Mouse (Mus musculus): ENCODE measurements around the gene Tbx15. TPM values are rescaled to one million over a fixed set of nuclear protein-coding genes. Genes with fewer than 3 reads are reported as not detected.

The Tbx15 gene
- polyA plus RNA-seq, 1 experiment from 2014 or later, result 0.22 TPM

DNA sequence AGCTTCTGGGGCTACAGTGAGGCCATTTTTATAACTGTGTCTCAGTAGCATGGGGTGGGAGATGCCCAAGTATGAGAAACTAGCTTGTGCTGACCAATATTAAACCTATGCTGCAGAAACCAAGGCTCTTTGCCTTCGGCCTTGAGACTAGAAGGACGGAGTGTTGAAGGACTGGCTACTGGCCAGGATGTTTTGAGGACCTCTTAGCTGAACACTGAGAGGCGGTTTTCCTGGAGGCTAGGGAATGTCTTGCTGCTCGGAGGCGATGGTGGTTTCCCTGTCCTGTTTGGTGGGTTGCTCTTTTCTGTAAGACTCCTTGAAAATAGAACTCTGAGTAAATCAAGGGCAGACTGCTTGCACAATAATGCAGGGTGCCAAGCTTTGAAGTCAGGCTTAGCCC is 89.1 kb downstream of the Tbx15 start:
- Histone ChIP-seq H3K27ac (replicated peaks) (no peak overlapping the region), H3K9ac (no peak overlapping the region), H3K27me3 (no peaks in the 10 kb centered on the region), H3K36me3 (replicated peaks) (no peaks in the 10 kb centered on the region), H3K4me1 (replicated peaks) (no peaks in the 10 kb centered on the region), H3K4me2 (no peak overlapping the region), H3K9me3 (replicated peaks) (no peaks in the 10 kb centered on the region), H3K4me3 (replicated peaks) (no peak overlapping the region)
- 59% methylated on average over 5 of the region's 5 CpGs for WGBS (ENCODE audit: insufficient replicate concordance)
- no peak for ATAC-seq (ENCODE audit: insufficient read depth)

GRCm38 (mm10) chr3:99331086-99331485 is 90.9 kb downstream of the Tbx15 start:
- Histone ChIP-seq H3K4me2 (no peak overlapping the region), H3K9me3 (replicated peaks) (no peaks in the 10 kb centered on the region), H3K9ac (no peak overlapping the region), H3K27ac (replicated peaks) (no peak overlapping the region), H3K4me3 (replicated peaks) (no peak overlapping the region), H3K27me3 (no peaks in the 10 kb centered on the region), H3K4me1 (replicated peaks) (no peaks in the 10 kb centered on the region), H3K36me3 (replicated peaks) (no peaks in the 10 kb centered on the region)
- WGBS (ENCODE audit: insufficient replicate concordance), result 60% methylated on average over 8 of the region's 8 CpGs
- no peak for ATAC-seq (ENCODE audit: insufficient read depth)

- 43% methylated on average over 2 of the region's 2 CpGs for WGBS (ENCODE audit: insufficient replicate concordance)
- Histone ChIP-seq H3K27ac (replicated peaks) (no peak overlapping the region), H3K27me3 (no peaks in the 10 kb centered on the region), H3K9ac (no peak overlapping the region), H3K9me3 (replicated peaks) (no peaks in the 10 kb centered on the region), H3K4me3 (replicated peaks) (no peak overlapping the region), H3K4me2 (no peak overlapping the region), H3K4me1 (replicated peaks) (no peaks in the 10 kb centered on the region), H3K36me3 (replicated peaks) (no peaks in the 10 kb centered on the region)
- no peak for ATAC-seq (ENCODE audit: insufficient read depth)
These were observed 96.7 kb downstream of the Tbx15 start for GRCm38 (mm10) chr3:99336866-99337265.

GRCm38 (mm10) chr3:99338756-99339155 is 98.6 kb downstream of the Tbx15 start:
- Histone ChIP-seq H3K4me2 (no peak overlapping the region), H3K9ac (no peak overlapping the region), H3K36me3 (replicated peaks) (no peaks in the 10 kb centered on the region)

GRCm38 (mm10) chr3:99340021-99340420 is 99.8 kb downstream of the Tbx15 start:
- Histone ChIP-seq H3K27me3 (no peaks in the 10 kb centered on the region), H3K4me1 (replicated peaks) (no peaks in the 10 kb centered on the region), H3K9me3 (replicated peaks) (no peaks in the 10 kb centered on the region), H3K4me2 (no peak overlapping the region), H3K36me3 (replicated peaks) (no peaks in the 10 kb centered on the region), H3K9ac (no peak overlapping the region), H3K4me3 (replicated peaks) (no peak overlapping the region), H3K27ac (replicated peaks) (no peak overlapping the region)
- ATAC-seq (ENCODE audit: insufficient read depth), result no peak
- 68% methylated on average over 3 of the region's 3 CpGs for WGBS (ENCODE audit: insufficient replicate concordance)

More at GRCm38 (mm10) chr3:99338756-99339155, 98.6 kb downstream of the Tbx15 start:
- no peaks in the 10 kb centered on the region for H3K9me3 ChIP-seq (replicated peaks)
- no peak overlapping the region for H3K4me3 ChIP-seq (replicated peaks)
- no peak for ATAC-seq (ENCODE audit: insufficient read depth)
- no peaks in the 10 kb centered on the region for H3K27me3 ChIP-seq
- no peaks in the 10 kb centered on the region for H3K4me1 ChIP-seq (replicated peaks)
- H3K27ac ChIP-seq (replicated peaks), result no peak overlapping the region
- WGBS (ENCODE audit: insufficient replicate concordance), result 51% methylated on average over 1 of the region's 1 CpGs

GRCm38 (mm10) chr3:99379616-99380250 is 139.6 kb downstream of the Tbx15 start:
- H3K9me3 ChIP-seq (replicated peaks), result no peaks in the 10 kb centered on the region

DNA sequence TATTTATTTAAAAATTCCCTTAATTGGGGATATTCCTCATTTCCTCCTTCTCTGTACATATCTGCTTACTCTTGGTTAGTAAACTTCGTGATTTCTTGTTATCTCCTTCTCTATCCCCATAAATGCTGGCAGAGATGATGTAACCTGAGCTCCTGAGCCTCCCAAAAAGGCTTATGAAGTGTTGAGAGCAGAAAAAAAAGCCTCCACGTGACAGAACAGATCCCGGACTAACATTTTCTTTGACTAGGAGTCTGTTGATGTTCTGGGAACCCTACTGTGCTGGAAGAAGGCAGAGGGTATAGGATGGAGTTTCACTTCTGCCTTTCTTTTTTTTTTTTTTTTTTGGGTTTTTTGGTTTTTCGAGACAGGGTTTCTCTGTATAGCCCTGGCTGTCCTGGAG is 146.9 kb downstream of the Tbx15 start:
- 49% methylated on average over 3 of the region's 4 CpGs for WGBS (ENCODE audit: insufficient replicate concordance)
- H3K9ac ChIP-seq, result no peak overlapping the region
- H3K4me2 ChIP-seq, result no peak overlapping the region
- H3K9me3 ChIP-seq (replicated peaks), result no peaks in the 10 kb centered on the region
- no peaks in the 10 kb centered on the region for H3K4me1 ChIP-seq (replicated peaks)
- no peak for ATAC-seq (ENCODE audit: insufficient read depth)
- H3K27ac ChIP-seq (replicated peaks), result no peak overlapping the region
- no peaks in the 10 kb centered on the region for H3K27me3 ChIP-seq
- H3K36me3 ChIP-seq (replicated peaks), result no peaks in the 10 kb centered on the region
- H3K4me3 ChIP-seq (replicated peaks), result no peak overlapping the region

More at GRCm38 (mm10) chr3:99379616-99380250, 139.6 kb downstream of the Tbx15 start:
- H3K36me3 ChIP-seq (replicated peaks), result no peaks in the 10 kb centered on the region
- no peak overlapping the region for H3K4me3 ChIP-seq (replicated peaks)
- H3K4me2 ChIP-seq, result no peak overlapping the region
- no peak overlapping the region for H3K9ac ChIP-seq
- 54% methylated on average over 2 of the region's 2 CpGs for WGBS (ENCODE audit: insufficient replicate concordance)
- ATAC-seq (ENCODE audit: insufficient read depth), result no peak
- H3K27ac ChIP-seq (replicated peaks), result no peak overlapping the region
- no peaks in the 10 kb centered on the region for H3K4me1 ChIP-seq (replicated peaks)
- H3K27me3 ChIP-seq, result no peaks in the 10 kb centered on the region

Small RNA genes within 50 kb of the gene (microRNA-seq; reads per million reads assigned to microRNA genes)
- gene Mir6481, result not detected

Other genes with a start within 250 kb of the Tbx15 start
- gene Wars2, start 99.3 kb upstream of the Tbx15 start, polyA plus RNA-seq (2015; fragmentation: Nextera tagmentation; extraction: Ambion mirVana), result 2.8 and 3.2 TPM in 2 replicates